Mouse (Mus musculus) cerebellum, adult 2 months (tissue): ENCODE measurements at regions not wholly inside any gene's neighbourhood (a gene's known extent, or its start where the extent isn't known, plus 50 kb on each side); places are given as distances from the start of the nearest gene placed in this dataset.

Experiments
- DNase-seq, 2 experiments: peaks; one replicate each; pipeline ENCODE4 v3.0.0; 2021
- H3K27ac ChIP-seq: fragments of 200-500 bp; 2 replicates; pipeline ENCODE4 v1.5.1; 2012; ENCODE audit warnings: low read length, control low read depth, inconsistent platforms; ENCODE audit not compliant: insufficient read depth
- H3K27me3 ChIP-seq: fragments of 200-500 bp; 2 replicates; pipeline ENCODE4 v1.6.1; 2012; ENCODE audit warnings: inconsistent platforms, mild to moderate bottlenecking, low read length, moderate library complexity; ENCODE audit not compliant: control insufficient read depth, insufficient read depth
- H3K4me1 ChIP-seq: fragments of 200-500 bp; 2 replicates; pipeline ENCODE4 v1.6.1; 2011; ENCODE audit warnings: low read length; ENCODE audit not compliant: control insufficient read depth, insufficient read depth
- H3K4me3 ChIP-seq: fragments of 200-500 bp; replicated peaks from 2 replicates; pipeline ENCODE3; 2011; ENCODE audit warnings: mild to moderate bottlenecking, low read depth, low read length, control low read depth; ENCODE audit not compliant: insufficient read depth
- CTCF ChIP-seq: fragments of 200-500 bp; IDR thresholded peaks from 2 replicates; pipeline ENCODE4 v1.5.1; 2011; ENCODE audit warnings: low read depth, mild to moderate bottlenecking, control low read depth, low read length, moderate library complexity, borderline replicate concordance; ENCODE audit not compliant: insufficient read depth
- POLR2A ChIP-seq: fragments of 200-500 bp; IDR thresholded peaks from 2 replicates; pipeline ENCODE4 v1.6.1; 2011; ENCODE audit warnings: low read length, control low read depth, borderline replicate concordance; ENCODE audit not compliant: insufficient read depth
- WGBS: fragments of 180-500 bp; shearing (Covaris S2); methylation state at CpG from one replicate; pipeline ENCODE4 v1.1.7; 2018; 5-methylcytosine and 5-hydroxymethylcytosine counted together

- H3K27me3 ChIP-seq, result no peaks in the 10 kb centered on the region
- DNase-seq, result no peak
- no peak overlapping the region for H3K27ac ChIP-seq
- H3K4me1 ChIP-seq, result no peaks in the 10 kb centered on the region
- WGBS, result 93% methylated on average over 6 of the region's 6 CpGs
- H3K4me3 ChIP-seq, result no peak overlapping the region
- TF ChIP-seq POLR2A (no peak), CTCF (no peak)
Observed at GRCm38 (mm10) chr8:41747024-41747423, 330.1 kb upstream of the Frg1 start.

DNA sequence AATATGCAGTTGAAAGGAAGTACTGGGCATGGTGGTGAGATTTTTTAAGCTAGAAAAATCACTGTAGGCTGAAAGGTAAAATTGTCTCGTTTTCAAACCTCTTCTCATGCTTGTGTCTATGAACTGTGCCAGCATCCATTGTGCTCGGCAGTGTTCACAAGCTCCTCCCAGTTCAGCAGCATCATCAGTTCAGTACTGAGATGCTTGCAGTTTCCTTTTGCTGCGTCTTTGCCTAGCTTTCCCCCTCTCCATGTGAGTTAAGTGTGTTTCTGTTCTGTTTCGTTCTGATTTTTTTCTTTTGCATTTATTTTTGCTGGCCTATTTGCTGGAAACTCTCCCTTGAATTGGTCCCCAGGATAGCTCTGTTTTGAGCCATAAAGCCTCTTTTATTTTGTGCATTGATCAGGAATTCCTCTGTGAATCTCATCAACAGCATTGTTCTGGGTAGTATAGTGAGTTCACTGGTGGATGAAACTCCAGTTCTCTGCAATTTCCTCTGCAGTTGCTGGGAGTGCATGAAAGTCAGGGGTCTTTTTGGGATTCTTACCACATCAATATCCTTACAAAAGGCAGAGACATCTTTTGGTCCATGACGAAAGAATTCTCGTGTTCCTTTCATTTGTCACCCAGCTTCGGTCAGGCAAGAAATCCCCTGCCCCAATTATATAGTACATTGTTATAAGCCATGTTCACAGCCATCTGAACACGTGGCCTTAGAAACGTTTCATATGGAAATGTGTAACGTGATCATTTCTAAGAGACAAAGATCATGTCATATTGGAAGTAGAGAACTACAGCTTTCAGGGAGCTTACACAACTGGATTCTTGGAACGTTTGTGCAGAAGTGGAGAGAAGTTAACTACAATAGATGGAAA lies 326.2 kb upstream of the Frg1 start:
- TF ChIP-seq CTCF (no peak), POLR2A (no peak)
- H3K4me3 ChIP-seq, result no peak overlapping the region

DNA sequence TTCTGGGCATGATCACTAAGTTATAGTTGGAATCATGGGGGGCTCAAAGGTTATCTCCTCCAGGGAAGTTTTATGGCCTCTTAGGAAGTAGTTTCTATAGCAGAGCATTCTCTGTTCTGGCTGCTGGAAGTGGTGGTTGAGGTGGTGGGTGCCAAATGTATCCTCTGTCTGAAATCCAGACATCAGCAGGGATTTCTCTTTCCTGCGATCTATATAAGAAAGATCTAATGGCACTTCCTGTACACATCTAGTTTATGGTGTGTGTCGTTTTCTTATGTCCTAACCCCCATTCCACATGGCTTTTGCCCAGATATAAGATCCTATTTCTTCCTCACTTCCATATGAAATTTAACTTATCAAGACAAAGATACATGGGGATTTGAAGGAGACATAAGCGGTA lies 300.1 kb upstream of the Frg1 start:
- Histone ChIP-seq H3K27me3 (no peaks in the 10 kb centered on the region), H3K4me1 (peaks cover 3% of the 10 kb centered on the region; the same call in 1 of the 2 replicates), H3K27ac (no peak overlapping the region), H3K4me3 (no peak overlapping the region)
- TF ChIP-seq POLR2A, result no peak
- no peak for TF ChIP-seq CTCF
- 89% methylated on average over 3 of the region's 3 CpGs for WGBS
- no peak for DNase-seq

More for the DNA sequence above, 326.2 kb upstream of the Frg1 start:
- 17% methylated on average over 11 of the region's 11 CpGs for WGBS
- no peak for DNase-seq
- Histone ChIP-seq H3K4me1 (no peaks in the 10 kb centered on the region), H3K27ac (no peak overlapping the region), H3K27me3 (no peaks in the 10 kb centered on the region)

GRCm38 (mm10) chr8:41713634-41714330 lies 296.9 kb upstream of the Frg1 start:
- TF ChIP-seq POLR2A (no peak), CTCF (no peak)
- no peak overlapping the region for H3K4me3 ChIP-seq
- no peak overlapping the region for H3K27ac ChIP-seq
- H3K4me1 ChIP-seq, result peaks cover 3% of the 10 kb centered on the region; the same call in 1 of the 2 replicates
- peak; percentile 32 to 55 for DNase-seq
- no peaks in the 10 kb centered on the region for H3K27me3 ChIP-seq
- WGBS, result 9% methylated on average over 4 of the region's 4 CpGs

GRCm38 (mm10) chr8:41703927-41704924 lies 287.4 kb upstream of the Frg1 start:
- no peaks in the 10 kb centered on the region for H3K4me1 ChIP-seq
- no peaks in the 10 kb centered on the region for H3K27me3 ChIP-seq
- no peak for DNase-seq
- H3K4me3 ChIP-seq, result no peak overlapping the region
- H3K27ac ChIP-seq, result no peak overlapping the region
- no peak for TF ChIP-seq CTCF
- no peak for TF ChIP-seq POLR2A
- WGBS, result 31% methylated on average over 9 of the region's 9 CpGs
